Mouse (Mus musculus) embryonic fibroblast, embryonic 13.5 days (primary cell): ENCODE results near the gene Lrrc32.

Experiments
- CTCF ChIP-seq: IDR thresholded peaks from 2 replicates; pipeline ENCODE4 v1.5.1; 2011; ENCODE audit warnings: mild to moderate bottlenecking, control low read depth, low read length, moderate library complexity, borderline replicate concordance; ENCODE audit not compliant: insufficient read depth
- POLR2A ChIP-seq: IDR thresholded peaks from 2 replicates; pipeline ENCODE4 v1.6.1; 2011; ENCODE audit warnings: low read depth, mild to moderate bottlenecking, control low read depth, low read length, moderate library complexity

DNA sequence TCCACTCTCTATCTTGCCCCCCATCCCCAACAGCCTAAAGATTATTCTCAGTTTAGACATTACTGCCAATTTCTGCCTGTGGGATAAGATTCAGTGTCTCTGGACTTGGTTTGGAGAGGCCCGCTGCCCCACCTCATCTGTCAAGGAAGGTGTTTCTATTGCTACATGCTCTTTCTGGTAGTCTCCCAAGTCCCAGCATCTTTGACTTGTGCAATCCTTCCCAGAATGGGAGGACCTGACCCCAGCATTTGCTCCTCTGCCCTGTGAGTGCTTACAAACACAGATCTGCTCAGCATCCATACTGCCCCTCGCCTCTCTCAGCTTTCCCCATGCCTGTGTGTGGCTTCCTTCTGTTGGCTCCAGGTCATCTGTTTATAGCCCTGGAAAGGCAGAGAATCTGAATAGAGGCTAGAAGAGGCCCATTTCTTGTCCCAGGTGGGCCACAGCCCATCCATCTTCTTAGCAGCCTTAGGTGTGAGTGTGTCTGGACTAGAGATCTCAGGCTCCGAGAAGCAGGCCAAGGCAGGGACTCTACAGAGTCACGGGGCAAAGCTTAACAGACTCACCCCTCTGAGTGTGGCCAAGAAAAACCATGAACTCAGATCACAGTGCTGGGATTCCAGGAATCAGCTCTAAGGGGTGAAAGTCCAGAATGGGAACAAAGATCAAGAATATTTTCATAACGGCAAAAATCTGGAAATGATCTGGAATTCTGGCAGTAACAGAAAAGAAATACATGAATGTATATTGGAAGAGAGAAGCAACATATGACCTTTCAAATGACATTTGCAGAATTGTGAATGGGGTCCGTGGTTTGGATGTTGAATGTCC is 36.0 kb downstream of the Lrrc32 start:
- no peak for TF ChIP-seq POLR2A
- no peak for TF ChIP-seq CTCF
